Mouse (Mus musculus) spleen, postnatal 10 days (tissue): Measurements from ENCODE around the gene Rasa3.

ENCODE experiments used
- DNase-seq, 2 experiments: peaks; one replicate each; pipeline ENCODE4 v3.0.0; 2021 to 2022; ENCODE audit warnings: low spot score in 2 of 2

The Rasa3 gene

DNA sequence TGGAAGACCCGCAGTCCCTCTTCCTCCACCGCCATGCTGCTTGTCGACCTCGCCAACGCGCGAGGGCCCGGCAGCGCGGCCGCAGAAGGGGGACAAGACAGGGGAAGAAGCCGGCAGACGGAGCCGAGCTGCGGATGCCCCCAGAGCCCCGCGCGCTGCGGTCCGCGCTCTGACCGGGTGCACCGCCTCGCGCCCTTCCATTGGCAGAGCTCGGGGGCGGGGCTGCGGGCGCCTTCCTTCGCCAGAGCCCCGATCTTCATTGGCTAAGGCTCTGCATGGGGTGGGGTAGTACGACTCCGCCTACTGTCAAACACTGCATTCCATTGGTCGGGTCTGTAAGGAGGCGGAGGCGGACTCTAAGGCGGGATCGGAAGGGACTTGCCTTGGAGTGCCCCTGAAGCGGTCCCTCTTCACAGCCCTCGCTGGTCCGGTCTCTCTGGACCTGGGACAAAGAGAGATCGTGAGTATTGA lies at the start of gene Rasa3:
Rasa3 (minus strand) TSS at position 191 of the 471 bp plus-strand sequence.
- peak; percentile 83 to 96 for DNase-seq

- DNase-seq, result peak in 1 of 2 experiments; percentile 71
These were observed 48.3 kb upstream of the Rasa3 start for GRCm38 (mm10) chr8:13725722-13726121.

GRCm38 (mm10) chr8:13718980-13719379 lies 41.6 kb upstream of the Rasa3 start:
- no peak for DNase-seq

- no peak for DNase-seq
These were observed 31.1 kb upstream of the Rasa3 start for GRCm38 (mm10) chr8:13708514-13708913.

- no peak for DNase-seq
These were observed 29.5 kb upstream of the Rasa3 start for GRCm38 (mm10) chr8:13706918-13707317.

DNA sequence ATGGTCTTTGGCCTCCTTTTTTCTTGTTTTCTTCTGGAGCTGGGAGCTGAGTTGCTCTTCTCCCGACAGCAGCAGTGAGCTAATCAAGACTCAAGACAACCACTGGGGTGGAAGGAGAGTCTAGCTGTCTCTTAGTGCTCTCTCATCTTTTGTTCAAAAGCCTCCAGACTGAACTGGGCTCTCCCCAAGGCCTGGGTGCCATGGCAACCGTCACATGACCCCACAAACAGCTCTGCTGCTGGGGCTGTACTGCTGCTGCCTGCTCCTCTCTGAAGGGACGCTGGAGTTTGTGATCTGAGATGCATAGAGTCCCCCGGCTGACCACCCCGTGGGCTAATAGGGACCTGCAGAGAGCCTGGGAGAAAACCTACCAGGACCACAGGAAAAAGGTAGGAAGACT lies 28.3 kb upstream of the Rasa3 start, which contains the start of gene Cfap97d2:
Cfap97d2 (plus strand) TSS at position 222 of the 400 bp plus-strand sequence.
- DNase-seq, result peak in 1 of 2 experiments; percentile 67

DNA sequence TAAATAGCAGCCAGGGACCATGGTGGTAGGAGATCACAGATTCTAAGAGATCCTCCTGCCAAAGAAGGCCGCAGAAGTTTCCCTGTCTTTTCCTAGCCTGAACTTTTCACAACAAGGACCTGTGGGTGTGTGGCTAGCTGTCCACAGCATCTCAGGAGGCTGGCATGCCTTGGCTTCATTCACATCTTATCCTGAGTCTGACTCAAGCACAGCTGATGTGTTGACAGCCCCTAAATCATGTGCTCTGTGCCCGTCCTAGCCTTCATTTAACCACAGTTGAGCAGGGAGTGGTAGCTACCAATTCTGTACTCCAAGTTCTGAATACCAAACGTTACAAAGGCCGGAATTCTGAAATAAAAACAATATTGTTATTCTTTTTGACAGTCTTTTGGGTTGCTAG lies 26.9 kb upstream of the Rasa3 start:
- DNase-seq, result no peak

DNA sequence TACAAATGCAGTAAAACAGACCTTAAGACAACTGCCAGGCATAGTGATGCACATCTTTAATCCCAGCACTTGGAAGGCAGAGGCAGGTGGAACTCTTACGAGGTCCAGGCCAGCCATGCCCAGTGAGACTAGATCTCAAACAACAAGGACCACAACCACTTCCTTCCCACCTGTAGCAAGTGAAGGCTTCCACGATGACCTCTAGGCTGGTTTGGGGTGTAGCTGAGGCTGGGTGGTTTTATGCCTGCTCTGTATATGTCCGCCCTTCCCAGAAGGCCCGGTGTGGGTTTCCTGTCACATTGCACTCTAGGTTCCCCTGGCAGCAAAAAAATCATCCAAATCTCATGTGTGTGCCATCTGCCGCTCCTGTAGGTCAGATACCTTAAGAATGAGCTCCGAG lies 26.4 kb upstream of the Rasa3 start:
- no peak for DNase-seq

DNA sequence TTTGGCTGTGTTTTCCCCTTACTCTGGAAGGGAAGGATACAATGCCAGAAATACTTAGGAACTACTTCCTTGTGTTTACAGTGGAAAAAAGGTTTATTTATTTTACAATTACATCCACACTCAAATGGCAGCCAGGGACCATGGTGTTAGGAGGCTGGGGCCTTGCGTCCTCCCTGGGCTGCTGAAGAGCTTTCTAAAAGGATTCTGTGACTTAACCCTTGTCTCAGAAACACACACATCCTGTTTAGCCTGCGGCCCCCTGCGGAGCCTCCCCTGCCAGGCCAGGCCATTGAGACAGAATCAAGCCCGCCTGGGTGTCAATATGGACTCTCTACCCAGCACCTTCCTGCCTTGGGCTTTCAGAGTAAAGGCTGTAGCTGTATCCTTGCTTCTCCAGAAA lies 25.4 kb upstream of the Rasa3 start:
- DNase-seq, result no peak

DNA sequence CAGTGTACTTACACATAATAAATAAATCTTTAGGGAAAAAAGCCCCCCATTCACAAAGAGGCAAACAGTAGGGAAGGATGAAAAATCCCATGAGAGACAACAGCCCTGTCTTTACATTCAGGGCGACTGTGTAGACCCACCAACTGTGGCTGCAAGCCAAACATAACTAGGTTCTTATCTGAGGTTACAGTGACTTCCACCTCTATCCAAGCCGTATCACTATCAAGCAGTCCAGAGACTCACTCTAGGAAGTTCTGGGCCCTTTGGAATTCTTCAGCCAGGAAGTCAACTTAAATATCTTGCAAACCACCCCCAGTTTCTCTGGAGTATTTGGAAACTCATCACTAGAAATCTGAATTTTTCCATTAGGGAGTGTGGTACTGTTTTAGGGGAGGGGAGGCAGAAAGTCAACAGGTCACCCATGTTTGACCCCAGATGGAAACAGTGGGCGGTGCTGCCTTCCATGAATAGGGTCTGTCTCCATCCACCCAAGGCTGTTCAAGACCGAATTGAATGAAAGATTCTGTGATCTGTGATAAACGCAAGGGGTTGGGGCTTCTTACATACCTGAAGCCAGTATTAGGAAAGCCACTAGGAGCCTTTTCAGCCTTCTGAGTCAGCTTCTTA lies 22.0 kb upstream of the Rasa3 start:
- DNase-seq, result no peak

GRCm38 (mm10) chr8:13698281-13698680 lies 20.9 kb upstream of the Rasa3 start:
- no peak for DNase-seq

DNA sequence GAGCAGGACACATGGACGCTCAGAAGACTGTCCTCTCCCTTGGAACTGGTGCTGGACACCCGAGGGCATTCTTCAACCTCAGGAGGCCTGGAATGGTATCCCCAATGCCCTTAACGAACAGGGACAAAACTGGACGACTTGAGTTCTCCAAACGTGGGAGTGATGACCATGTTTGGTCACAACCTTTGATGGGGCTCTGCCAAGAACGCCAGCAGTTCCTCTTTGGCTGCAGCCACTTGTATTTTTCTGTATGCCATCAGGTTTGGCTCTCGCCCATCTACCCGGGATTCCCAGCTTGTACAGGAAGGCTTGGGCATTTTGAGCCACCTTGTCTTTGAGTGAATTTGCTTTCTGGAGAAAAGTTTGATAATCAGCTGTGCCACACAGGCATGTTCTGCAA lies 20.3 kb upstream of the Rasa3 start:
- no peak for DNase-seq

GRCm38 (mm10) chr8:13697196-13697595 lies 19.8 kb upstream of the Rasa3 start:
- no peak for DNase-seq

- DNase-seq, result no peak
These were observed 18.8 kb upstream of the Rasa3 start for GRCm38 (mm10) chr8:13696157-13696556.

DNA sequence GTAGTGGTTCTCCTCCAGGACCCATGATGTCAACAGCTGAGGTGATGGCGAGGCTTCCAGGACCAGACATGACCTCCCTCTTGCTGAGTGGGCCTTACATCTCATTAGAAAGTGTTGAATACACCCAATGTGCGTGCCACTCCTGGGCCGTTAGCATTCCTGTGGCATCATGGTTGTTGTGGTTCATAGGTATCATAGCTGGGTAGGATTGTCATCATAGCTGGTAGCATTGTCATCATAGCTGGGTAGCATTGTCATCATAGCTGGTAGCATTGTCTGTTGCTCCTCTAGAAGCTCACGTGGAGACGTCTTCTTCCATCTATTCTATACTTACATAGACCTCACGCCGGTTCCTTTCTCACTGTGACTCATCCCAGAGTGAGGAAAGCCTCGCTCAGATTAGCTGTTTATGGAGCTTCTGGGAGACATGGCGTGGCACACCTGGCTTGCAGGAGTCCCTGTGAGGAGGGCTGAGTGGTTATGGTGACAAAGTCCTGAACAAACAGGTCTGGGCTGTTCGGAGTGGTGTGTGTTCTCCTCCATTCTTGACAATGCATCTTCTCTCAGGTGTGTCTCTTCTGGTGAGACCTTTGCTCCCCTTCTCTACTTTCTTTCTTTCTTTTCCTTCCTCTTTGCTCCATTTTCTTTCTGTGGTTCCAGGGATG lies 17.9 kb upstream of the Rasa3 start:
- DNase-seq, result no peak

GRCm38 (mm10) chr8:13694735-13695134 lies 17.3 kb upstream of the Rasa3 start:
- DNase-seq, result no peak

DNA sequence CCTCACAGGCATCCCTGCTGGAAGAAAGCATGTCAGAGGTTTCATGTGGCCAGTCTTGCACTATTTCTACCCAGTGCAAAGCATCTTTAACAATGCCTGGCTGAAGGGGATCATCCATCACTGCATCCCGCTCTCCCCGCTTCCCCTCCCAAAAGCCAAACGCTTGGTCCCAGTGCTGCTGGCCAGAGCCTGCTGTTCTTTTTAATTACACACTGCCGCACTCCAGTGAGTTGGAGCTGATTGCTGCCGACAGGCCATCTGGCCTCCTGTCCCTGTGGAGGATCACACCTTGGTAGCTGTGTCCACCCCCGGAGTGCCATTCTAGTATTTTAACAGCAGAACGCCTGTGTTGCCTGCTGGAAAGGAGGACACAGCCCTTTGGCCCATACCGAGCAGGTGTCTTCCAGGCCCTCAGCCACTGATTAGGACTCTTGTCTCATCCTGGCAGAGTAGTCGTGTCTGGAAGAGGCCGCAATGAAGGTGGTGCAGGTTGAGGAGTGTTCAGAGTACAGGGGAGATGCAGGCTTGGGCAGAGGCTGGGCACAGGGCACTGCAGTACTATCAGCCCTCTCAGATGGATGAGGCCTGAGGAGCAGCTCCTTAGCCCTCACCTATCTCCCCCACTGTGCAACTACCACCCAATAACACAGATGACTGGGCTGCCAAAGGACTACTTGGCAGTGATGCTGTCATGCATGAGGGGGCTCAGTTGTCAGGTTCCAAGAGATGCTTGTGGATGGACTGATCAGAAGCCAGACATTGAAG lies 15.1 kb upstream of the Rasa3 start:
- no peak for DNase-seq

DNA sequence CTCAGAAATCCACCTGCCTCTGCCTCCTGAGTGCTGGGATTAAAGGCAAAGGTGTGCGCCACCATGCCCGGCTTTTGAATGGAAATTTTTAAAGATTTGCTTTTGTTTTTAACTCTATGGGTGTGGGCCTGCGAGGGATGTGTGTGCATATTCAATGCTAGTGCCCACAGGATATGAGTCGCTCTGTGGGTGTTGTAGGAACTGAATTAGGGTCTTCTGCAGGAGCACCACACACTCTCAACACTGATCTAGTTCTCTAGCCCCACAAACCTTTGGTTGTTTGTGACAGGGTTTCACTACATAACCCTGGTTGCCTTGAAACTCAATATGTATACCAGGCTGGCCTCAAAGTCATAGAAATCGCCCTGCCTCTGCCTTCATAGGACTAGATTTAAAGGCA lies 11.9 kb upstream of the Rasa3 start:
- DNase-seq, result no peak

DNA sequence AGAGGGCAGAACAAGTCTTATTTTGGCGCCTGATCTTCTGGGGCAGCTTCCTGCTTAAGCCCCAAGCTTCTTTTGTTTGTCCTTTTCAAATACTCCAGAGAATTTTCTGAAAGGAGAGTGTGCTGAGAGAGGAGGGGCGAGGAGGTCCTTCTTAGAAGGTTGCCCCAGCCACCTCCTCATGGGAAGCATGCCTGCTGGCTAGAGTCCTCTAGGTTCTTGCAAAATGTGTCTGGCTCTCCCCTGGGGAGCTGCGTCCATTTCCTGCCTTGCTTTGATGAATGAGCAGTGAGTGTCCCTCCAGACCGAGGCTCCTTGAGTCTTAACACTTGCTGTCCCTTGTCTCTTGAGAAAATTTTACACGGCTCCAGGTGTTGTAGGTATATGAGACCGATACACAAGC lies 11.1 kb upstream of the Rasa3 start:
- DNase-seq, result no peak

DNA sequence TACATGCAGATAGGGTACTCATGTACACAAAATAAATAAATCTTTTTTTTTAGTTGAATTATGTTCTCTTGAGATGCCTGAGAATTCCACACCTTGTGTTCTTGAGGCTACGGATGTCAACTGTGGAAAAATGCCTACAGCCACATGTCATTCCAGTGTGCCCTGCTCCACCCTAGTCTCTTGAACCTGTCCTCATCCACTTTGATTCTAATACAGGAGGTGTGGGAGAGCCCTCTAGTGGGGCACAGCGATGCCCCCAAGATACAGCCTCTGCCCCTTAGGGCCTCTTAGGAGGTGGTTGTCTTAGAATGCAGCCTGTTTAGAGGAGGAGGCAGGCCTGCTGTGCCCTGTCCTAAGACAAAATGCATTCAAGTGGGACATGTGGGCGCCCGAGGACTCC lies 10.5 kb upstream of the Rasa3 start:
- peak in 1 of 2 experiments; percentile 44 for DNase-seq

DNA sequence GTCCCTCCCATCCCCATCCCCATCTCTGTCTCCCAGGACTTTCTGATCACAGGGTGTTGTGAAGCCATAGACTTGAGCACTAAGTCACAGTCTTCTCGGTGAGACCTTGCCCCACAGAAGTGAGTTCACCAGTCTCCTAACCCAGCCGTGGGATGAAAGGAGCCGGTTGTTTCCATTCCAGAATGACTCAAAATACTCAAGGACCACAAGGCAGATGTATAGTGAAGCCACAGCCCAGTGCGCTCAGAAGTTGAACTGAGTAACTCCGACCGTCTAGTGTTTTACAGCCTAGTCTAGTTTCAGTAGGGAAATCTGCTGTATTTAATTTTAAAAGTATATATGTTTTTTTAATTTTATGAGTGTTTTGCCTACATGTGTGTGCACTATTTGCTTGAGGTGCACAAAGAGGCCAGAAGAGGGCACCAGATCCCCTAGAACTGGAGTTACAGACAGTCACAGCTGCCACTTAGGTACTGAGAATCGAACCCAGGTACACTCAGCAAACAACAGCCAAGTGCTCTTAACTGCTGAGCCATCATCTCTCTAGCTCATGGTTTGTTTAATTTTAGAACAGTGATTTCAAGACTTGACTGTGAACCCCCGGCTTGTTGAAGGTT lies 9.8 kb upstream of the Rasa3 start:
- DNase-seq, result peak in 1 of 2 experiments; percentile 37

- DNase-seq, result peak in 1 of 2 experiments; percentile 59
These were observed 9.0 kb upstream of the Rasa3 start for GRCm38 (mm10) chr8:13686426-13686825.
